Mouse (Mus musculus) left cerebral cortex, postnatal 25 days (tissue): Measurements from ENCODE around the gene Dync2li1. TPM values are rescaled to one million over a fixed set of nuclear protein-coding genes. Genes with fewer than 3 reads are reported as not detected.

Source experiments
- total RNA-seq, 2 experiments: library from RNA; stranded (reverse); gene quantifications; 2 replicates each; pipeline ENCODE4 v1.2.3; 2021

Dync2li1 gene
- total RNA-seq, 2 experiments from 2014 or later: 18.5 to 20.4 TPM

Other genes starting within 250 kb of the Dync2li1 start
- 10 to 100 TPM; 12.7 to 14.5 TPM for gene Thada, start 160.3 kb upstream of the Dync2li1 start, total RNA-seq
- gene Plekhh2, start 114.6 kb upstream of the Dync2li1 start, total RNA-seq: 1 to 10 TPM; 5.0 to 5.4 TPM
- not detected for gene Abcg8, start 49.8 kb downstream of the Dync2li1 start, total RNA-seq
- gene Abcg5, start 56.5 kb downstream of the Dync2li1 start, total RNA-seq: not detected
- gene Lrpprc, start 164.3 kb downstream of the Dync2li1 start, total RNA-seq: 10 to 100 TPM; 60.1 TPM